Mouse (Mus musculus): ENCODE results near the gene Slc13a2.
A peak's percentile ranks its signal among the peaks of the same experiment; 100 is the strongest.

Slc13a2 gene

DNA sequence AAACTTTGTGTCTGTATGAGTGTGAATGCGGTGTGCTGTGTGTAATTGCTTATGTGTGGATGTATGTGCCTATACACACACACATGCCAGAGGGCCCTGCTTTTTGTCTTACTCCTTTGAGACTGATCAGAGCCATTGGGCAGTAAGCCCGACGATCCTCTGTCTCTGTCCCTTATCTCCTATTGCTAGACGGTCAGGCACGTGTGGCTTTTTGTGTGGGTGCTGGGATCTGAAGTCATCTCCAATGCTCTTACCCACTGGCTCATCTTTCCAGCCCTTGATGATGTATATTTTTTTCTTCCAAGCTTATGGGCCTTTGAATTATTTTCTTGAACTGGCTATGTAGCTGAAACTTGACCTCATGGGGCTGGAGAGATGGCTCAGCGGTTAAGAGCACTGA is 67.1 kb downstream of the Slc13a2 start:
- no peak for DNase-seq (ENCODE audit: low read depth, low spot score)

- no peak for DNase-seq (ENCODE audit: low read depth, low spot score)
Measured at GRCm38 (mm10) chr11:78353081-78353480, 68.9 kb downstream of the Slc13a2 start.

DNA sequence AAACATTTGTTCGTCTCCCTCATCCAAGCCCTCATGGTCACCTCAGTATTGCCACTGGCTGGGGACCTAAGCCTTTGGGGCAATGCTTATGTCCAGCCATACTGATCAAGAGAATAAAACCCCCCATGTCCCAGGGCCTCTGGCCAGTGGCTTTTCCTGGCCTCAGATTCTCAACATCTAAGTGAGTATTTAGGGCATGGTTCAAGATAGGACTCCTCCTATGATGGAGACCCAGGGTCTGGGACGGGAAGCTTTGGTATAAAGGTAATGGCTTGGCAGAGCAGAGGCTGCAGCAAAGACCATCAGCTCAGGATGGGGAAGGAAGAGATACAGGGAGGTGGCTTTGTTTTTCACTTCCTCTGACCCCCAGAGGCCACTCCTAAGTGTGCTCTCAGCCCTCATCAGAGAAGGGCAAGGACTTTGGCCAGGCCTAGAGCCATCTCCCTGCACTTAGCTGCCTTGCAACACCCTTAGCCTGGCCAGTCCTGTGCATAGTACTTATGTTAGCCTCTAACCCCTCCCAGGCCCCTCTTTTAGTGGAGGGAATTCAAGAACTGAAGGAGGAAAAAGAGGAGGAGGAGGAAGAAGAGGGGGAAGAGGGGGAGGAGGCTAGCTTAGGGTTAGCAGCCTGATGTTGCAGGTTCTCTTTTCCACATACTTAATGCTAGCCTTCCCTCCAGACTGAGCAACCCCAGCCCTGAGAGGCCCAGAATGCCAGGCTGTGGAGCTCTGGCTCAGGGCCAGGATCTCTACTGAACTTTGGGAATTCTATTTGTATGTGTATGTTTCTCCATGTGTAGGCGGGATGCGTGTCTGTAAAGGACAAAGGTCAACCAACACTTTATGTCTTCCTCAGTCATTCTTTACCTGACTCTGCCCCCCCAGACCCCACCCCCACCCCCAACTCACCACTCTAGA is 72.3 kb downstream of the Slc13a2 start:
- no peak for DNase-seq (ENCODE audit: low read depth, low spot score)

DNA sequence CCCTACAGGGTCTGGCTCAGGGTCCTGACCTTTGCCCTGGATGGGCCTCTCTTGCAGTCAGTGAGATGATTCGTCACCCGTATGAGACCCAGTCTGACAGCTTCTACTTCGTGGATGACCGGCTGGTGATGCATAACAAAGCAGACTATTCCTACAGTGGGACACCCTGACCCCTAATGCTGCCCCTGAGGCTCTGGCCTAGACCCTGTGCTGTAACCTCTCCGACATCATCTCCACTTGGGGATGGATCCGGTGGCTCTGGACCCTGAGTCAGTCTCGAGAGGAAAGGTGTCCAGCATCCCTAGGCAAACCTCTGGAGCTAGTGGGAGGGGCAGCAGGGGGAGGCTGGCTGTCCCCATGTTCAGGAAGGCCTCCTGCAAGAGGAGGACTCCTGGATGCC is 73.5 kb downstream of the Slc13a2 start:
- no peak for DNase-seq (ENCODE audit: low read depth, low spot score)

GRCm38 (mm10) chr11:78347908-78348307 is 74.1 kb downstream of the Slc13a2 start:
- DNase-seq (ENCODE audit: low read depth, low spot score), result peak; percentile 40

Data from ES-CJ7 (cell line).